Mouse (Mus musculus) liver (tissue): ENCODE data around the gene Suz12.
A peak's percentile ranks its signal among the peaks of the same experiment; 100 is the strongest.
"Not testable (repeated sequence)": the region's sequence is repeated elsewhere in the genome, so short reads cannot be mapped to it uniquely, and the experiment has no call there.

Source experiments
- DNase-seq: peaks from one replicate; pipeline ENCODE4 v3.0.0-alpha.2; 2020; ENCODE audit warnings: mixed read lengths

Suz12 gene

DNA sequence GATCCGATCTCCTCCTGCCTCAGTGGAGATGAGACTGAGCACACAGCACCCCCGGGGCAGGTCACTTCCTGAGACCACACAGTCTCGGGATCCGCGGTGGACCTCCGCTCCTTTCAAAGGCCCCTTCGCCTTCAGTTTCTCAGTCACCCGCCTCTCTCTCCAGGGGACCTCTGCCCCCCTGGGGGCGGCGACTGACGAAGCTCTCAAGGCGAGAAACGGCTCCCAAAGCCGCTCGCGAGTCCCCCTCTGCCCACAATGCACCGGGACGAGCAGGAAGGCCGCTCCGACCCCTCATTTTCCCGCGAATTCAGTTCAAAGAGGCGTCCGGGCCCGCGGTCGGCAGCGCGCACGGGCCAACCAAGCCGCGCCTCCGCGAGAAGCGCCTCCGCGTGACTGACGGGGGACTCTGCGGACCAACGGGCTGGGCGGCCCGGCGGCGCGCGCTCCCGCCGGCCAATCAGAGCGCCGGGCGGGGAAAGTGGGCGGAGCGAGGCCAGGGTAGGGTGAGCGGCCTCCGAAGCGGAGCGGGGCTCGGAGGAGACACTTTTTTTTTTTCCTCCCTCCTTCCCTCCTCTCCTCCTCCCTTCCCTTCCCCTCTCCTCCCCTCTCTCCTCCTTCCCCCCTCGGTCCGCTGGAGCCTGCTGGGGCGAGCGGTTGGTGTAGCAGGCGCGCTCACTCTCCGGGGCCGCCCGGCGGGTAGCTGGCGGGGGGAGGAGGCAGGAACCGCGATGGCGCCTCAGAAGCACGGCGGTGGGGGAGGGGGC is at the start of gene Suz12:
Gene Suz12, plus strand, starts transcription at position 515 of the 764 bp plus-strand sequence.
- DNase-seq, result peak; percentile 97

DNA sequence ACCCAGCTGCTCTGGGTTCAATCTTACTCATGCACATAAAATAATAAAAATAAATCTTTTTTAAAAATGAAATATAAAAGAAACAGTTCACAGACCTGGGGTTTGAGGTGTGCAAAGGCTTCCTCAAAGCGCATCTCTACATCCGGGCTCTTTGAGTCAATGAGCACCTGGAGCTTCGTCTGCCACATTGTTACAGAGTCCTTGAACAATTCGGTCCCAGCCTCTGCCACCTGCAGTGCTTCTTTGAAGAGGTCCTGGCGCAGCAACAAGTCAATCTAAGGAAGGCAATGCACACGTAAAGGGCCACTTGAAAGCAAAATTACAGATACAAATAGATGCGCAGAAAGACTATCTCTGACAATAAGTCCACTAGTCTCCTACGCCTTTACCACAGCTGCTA is 49.8 kb upstream of the Suz12 start:
- no peak for DNase-seq

DNA sequence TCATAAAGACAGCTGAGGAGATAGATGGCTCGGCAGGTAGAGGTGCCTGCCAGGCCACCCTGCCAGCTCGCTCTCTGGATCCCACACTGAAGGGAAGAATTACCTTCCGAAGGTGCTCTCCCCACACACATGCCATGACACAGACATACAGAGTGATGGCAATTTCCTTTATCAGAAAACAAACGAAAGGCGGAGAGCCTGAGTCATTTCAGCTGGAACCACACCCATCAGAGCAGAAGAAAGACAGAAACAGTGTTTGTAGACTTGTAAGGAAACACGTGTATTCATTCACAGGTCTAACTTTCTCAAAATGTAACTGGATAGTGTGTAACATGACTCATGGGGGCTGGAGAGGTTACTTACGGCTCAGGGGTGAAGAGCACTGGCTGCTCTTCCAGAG is 49.3 kb upstream of the Suz12 start:
- DNase-seq, result no peak

DNA sequence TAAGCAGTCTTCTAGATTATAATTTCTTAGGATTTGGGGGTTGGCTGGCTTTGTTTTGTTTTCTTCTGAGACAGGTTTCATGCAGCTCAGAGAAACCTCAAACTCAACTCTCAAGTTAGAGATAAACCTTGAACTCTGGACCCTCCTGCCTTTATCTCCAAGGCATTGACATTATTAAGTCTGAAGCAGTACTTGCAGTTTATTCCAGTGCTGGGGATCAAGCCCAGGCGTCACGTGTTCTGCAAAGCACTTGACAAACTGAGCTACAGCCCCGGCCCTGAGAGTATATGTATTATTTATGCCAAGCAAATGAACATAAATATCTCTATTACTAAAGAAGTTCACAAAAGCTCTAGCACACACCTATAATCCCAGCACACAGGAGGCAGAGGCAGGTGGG is 45.6 kb upstream of the Suz12 start:
- no peak for DNase-seq

DNA sequence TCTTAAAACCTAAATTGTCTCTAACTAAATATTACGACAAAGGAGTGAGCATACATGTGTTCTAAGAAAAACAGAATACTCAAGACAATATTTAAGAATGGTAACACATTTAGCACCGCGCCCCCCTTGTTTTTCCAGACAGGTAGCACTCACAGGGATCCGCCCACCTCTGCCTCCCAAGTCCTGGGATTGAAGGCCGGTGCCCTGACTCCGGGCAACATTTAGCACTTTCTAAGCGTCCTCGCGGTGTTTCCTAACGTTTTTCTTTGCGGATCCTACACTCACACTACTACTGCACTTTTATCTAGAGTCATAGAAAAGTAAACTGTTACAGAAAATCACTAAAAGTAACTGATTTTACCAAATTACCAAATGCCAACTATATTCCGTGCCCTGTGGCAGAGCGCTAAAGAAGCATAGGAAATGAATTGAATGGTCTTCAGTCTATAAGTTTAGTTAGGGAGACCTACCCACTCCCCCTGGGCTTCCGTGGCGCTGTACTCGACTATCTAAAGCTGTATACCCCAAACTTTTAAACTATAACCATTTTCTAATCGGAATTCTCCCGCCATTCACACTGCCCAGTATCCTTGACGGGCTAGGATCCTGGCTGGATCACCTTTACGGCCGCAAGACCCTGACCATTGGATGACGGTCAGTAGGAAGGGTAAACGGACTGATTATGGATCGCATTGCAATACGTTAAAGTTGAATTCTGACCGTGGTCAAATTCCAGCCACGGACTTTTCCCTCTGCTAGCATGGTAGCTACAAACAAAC is 31.4 kb upstream of the Suz12 start:
- DNase-seq, result peak; percentile 41

DNA sequence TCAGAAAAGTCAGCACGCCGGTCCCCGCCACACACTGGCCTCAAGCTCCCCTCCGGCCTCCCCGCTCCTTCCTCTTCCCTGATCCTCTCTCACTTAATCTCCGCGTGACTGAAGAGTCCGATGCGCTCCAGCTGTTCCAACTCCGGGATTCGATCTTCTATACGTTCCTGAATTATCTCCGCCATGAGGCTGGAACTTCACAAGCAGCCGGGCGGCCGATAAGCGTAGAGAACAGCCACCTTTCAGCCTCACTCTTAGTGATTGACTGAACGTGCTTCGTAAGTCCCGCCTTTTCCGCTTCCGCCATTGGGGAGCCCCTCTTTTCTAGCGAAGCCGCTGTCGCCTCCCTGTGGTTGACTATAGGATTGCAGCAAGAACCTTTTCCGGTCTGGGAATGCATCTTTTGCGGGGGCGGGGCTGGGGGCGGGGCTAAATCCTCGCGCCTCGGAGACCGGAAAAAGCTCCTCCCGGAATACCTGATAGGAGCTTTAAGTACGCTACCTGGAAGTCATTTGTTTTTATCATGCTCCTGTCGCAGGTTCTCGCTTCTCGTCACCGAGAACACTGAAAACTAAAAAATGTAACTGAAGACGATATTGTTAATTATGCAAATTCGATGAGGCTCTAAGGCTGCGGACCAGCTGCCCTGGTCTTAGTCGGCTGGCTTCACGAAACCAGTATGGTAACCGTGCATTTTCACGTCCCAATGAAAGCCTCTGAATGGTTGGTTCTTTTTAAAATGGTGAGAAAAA is 30.6 kb upstream of the Suz12 start, which contains the start of gene Utp6:
Gene Utp6, minus strand, starts transcription at position 266 of the 752 bp plus-strand sequence.
- DNase-seq, result peak; percentile 100

DNA sequence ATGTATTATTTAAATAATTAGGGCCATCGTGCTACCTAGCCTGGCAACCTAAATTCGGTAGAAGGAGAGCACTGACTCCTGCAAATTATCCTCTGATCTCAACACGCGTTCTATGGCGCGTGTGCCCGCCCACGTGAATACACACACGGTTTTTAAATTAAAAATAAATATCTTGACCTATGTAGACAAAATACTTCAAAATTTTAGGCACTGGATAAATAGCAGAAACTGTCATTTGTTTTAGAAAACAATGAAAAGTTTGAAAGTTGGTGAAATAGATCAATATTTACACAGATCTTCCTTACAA is 30.1 kb upstream of the Suz12 start:
- DNase-seq, result peak; percentile 7

DNA sequence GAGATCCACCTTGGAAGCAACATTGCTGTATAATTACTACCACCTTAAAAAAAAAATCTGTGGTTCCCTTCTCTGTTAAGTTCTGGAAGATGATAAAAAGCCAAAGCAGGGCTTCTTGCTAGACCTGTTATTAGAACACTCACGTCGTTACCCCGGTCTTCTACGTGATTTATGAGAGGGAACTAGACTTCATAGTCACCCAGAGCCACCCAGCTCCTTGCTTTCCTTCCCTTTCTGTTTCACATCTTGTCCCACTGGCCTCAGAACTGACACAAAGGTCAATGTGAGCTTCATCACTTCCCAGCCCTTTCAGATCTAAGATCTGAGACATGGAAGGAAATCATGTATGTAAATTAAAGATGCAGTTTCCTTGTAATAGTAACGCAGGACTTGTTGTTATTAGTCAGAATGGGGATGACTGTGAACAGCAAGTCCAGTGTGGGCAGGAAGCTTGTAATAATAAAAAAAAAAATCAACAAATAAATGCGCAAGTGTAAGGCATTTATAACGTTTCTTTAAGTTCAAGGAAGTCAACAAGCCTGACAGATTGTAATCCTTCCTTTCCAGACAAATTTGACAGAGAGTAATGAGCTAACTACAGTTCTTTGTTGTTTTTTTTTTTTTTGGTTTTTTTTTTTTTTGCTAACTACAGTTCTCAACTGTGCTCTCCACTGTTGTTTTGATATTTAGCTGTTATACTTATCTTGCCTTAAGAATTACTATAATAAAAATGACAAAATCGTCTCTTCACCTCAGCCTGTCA is 29.5 kb upstream of the Suz12 start:
- DNase-seq, result peak; percentile 10

DNA sequence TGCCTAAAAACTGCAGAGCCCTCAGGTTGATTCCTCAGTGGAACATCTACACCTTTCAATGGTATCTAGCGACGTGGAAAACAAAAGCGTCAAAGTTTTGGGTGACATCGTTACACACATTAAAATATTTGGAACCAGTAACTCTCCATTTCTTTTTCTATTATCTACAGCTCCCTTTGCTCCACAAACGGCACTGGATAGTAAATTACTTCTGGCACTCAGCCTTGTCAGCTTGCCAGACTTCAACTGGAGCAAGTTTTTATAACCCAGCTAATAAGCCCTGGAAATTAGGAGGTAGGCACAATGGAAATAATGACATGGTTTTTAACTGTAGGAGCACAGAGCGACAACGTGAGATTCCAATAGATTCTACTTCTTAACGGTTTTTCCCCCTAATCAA is 27.0 kb upstream of the Suz12 start:
- DNase-seq, result no peak

DNA sequence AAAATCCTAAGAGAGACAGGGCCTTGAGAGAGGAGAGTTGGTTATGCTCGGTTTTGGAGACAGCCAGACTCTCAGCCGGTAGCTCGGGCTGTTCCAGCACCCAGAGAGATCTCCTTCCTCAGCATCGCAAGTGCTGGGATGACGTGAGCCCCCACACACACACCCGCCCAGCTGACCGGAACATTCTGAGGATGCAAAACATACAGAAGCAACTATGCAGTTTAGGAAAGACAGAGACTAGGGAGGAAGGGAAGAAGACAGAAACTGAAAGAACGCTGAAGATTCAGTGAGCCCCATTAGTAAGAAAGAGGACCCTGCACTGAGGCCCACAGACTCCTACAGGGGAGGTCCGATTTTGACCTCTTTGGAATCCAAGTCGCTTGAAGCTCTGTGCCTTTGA is 25.2 kb upstream of the Suz12 start:
- DNase-seq, result no peak

DNA sequence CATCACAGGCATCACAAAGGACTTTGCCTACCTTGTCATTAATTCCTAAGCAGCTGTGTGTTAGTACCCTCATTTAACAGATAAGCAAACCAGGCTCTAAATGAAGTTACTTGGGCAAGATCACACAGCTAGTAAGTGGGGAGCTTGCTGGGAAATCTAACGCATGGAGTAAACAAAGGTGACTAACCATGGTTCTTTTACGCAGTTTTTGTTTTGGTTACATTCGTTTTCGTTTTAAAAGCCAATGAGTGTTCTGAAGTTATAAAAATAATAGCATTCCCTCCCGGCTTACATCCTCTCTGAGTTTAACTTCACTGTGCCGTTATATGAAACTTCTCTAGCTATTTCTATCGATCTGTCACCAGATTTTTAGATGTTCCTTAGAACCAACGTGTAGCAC is 19.8 kb upstream of the Suz12 start:
- no peak for DNase-seq

DNA sequence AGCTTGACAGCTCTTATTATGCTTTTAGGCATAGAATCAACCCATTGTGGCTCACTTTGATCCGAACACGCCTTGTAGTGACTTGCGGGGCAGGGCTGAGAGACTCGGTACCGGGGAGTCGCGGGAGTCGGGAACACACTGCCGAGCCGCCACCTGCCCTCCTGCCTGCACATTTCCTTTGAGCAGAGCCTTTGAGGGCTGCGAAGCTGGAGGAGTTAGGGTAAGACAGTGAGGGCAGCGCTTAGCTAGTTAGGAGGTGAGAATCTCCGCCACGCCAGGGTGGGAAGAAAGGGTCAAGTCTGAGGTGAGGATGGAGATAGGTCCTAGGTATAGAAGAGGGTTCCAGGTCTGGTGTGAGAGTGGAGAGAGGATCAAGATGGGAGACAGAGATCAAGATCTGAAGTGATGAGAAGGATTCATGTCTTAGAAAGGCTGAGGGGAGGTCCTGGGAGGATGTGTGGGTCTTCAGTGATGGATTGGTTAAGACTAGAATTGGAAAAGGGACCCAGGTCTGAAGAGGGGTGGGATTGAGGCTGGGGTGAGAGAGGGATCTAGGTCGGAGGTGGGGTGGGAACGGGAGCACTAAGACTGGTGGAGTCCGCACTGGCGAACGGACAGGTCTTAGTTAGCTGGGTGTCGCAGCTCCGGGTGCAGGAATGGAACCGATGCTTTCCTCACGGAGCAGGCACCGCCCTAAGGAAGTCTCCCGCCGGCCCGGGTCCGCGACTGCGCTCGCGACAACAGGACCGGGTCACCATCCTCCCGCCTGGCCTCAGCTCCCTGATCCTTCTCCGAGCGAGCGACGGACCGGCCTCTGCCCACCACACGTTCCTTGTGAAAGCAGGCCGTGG is 19.1 kb upstream of the Suz12 start:
- DNase-seq, result peak; percentile 26

DNA sequence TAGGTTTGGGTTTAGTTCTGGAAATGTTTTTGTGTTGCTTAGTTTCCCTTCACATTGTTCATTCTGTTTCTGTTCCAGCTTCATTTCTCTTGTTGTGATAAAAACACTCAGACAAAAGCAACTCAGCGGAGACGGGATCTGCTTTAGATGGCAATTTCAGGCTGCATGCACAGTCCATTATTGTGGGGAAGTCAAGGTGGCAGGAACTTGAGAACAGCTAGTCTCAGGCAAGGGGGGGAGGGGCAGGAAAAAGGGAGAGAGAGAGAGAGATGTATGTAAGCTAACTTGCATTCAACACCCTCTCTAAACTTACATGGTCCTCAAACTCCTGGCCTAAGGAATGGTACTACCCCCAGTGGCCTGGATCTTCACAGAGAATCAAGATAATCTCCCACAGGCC is 17.5 kb upstream of the Suz12 start:
- no peak for DNase-seq

DNA sequence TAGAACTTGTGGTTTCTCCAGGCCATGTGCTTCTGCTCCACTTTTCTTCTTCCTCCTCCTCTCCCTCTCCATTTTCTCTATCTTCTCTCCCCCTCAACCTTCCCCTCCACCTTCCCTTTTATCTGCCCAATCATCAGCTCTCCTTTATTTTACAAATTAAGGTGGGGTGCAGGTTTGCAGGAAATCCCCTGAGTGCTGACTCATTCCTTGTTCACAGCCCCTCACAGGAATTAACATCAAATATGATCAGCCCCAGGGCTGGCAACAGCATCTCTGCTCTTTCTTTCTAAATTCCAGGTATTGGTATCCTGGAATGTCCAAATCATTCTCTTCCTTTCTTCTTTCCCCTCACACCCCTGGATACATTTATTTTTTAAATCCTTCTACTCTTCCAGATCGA is 16.7 kb upstream of the Suz12 start:
- DNase-seq, result no peak

DNA sequence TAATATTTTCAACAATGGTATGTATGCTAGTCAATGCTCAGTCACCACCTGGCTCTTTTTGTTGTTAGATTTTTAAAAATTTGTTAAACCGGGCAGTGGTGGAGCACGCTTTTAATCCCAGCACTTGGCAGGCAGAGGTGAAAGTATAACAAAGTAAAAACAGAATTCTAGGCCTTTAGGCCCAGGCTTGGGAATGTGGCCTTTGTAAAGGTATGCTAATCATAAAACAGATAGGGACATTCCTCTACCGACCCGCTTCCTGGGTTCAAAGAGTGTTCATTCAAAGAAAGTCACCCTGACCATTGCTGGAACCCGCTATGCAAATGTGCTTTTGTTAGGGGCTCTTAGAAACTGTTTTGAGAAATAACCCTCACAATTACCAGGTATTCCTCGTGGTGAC is 16.3 kb upstream of the Suz12 start:
- DNase-seq, result not testable (repeated sequence)

DNA sequence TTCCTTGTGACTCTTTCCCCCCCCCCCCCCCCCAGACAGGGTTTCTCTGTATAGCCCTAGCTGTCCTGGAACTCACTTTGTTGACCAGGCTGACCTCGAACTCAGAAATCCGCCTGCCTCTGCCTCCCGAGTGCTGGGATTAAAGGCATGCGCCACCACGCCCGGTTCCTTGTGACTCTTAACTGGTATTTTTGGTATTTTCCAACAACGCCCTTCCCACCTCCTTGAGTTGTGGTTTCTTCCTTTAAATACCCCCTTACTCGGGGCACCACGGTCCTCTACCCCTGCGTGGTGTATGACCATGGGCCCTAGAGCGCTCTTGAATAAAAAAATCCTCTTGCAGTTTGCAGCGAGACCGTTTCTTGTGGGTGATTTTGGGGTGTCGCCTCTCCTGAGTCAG is 15.8 kb upstream of the Suz12 start:
- DNase-seq, result not testable (repeated sequence)

DNA sequence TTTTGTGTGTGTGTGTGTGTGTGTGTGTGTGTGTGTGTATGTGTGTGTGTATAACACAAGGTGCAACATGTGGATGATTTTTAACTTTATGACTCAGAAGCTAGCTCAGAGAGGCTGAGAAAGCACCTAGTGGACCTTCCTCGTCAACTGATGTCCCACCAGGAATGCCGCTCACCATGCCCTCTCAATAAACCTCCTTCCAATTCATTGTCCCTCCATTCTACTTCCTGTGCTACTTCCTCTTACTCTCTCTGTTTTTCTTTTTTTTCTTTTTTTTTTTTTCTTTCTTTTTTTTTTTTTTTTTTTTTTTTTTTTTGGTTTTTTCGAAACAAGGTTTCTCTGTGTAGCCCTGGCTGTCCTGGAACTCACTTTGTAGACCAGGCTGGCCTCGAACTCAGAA is 15.2 kb upstream of the Suz12 start:
- not testable (repeated sequence) for DNase-seq

DNA sequence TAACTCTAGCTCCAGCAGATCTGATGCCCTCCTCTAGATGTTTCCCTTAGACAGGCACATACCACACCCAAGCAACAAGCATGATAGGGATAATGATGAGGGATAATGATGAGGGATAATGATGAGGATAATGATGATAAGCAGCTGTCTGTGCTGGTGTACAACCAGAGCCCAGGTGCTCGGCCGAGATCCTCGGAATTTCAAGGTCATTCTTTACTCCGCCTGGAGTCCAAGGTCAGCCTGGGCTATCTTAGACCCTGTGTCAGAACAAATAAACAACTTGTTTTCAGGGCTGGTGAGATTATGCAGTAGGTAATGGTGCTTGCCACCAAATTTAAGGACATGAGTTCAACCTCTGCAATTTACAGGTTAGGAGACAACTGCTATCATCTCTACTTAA is 6.0 kb upstream of the Suz12 start:
- DNase-seq, result no peak

DNA sequence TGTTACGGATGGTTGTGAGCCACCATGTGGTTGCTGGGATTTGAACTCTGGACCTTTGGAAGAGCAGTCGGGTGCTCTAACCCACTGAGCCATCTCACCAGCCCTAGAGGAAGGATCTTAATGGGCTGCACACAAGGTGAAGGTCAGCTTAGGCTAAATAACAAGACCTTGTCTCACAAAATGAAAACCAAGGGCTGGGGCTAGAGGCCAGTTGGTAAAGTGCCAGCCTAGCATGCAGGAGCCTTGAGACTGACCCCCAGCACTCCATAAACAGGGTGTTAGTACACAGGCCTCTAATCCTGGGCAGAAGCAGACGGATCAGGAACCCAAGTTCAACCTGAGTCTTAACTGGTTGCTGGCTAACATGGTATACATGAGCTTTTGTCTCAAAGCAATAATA is 5.0 kb upstream of the Suz12 start:
- DNase-seq, result no peak

DNA sequence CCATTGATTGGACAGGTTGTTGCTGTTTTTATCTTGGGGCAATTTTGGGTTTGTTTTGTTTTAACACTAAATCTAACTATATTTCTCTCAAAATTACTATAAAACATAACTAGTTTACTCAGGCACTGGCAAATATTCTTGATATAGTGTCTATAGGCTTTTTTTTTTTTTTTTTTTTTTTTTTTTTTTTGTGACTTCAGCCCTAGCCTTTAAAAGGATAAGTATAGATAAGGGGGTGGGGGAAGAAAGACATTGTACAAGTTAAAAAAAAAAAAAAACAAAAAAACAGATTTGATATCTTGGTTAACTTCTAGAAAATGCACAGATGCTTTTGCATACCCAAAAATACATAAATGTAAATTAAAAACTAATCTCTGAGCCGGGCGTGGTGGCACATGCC is 2.8 kb upstream of the Suz12 start:
- no peak for DNase-seq

DNA sequence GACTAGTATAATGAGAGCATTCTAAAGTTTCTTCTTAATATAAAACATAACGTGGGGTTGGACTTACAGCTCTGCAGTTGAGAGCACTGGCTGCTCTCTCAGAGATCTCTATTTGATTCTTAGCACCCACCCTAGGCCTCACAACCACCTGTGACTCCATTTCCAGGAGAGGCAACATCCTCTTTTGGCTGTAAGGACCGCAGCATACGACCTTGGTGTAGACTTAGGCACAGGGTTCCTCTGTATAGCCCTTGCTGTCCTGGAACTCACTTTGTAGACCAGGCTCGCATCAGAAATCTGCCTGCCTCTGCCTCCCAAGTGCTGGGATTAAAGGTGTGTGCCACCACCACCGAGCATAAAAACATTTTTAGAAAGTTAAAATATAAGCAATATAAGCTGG is 1.3 kb upstream of the Suz12 start:
- no peak for DNase-seq

DNA sequence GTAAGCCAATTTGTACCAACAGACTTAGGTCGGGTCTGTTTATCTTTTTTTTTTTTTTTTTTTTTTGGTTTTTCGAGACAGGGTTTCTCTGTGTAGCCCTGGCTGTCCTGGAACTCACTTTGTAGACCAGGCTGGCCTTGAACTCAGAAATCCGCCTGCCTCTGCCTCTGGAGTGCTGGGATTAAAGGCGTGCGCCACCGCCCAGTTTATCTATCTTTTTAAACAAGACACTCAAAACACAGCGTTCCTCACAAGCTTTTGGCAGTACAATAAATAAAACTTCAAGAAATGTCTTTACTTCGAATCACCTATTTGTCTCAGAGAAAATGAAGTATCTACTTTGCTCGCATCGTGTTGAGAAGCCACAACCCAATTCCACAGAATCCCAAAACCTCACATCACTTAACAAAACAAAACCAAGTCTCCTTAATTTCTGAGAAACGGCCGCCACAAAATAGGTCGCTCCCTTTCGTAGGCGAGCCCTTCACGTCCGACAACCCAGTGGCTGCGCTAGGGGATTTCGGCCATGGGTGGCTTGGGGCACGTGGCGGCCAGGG is 793 bp upstream of the Suz12 start:
- peak; percentile 32 for DNase-seq
